Mouse (Mus musculus) megakaryocyte, embryonic 14.5 days (primary cell): ENCODE measurements around the gene Cd164l2.

ENCODE experiments used
- FLI1 ChIP-seq: IDR thresholded peaks from 2 replicates; pipeline ENCODE4 v1.6.1; 2012; ENCODE audit warnings: low read length, inconsistent platforms, mixed read lengths
- GATA1 ChIP-seq: IDR thresholded peaks from 3 replicates; pipeline ENCODE4 v1.6.1; 2012; ENCODE audit warnings: mixed read lengths, low read length, inconsistent platforms, borderline replicate concordance

DNA sequence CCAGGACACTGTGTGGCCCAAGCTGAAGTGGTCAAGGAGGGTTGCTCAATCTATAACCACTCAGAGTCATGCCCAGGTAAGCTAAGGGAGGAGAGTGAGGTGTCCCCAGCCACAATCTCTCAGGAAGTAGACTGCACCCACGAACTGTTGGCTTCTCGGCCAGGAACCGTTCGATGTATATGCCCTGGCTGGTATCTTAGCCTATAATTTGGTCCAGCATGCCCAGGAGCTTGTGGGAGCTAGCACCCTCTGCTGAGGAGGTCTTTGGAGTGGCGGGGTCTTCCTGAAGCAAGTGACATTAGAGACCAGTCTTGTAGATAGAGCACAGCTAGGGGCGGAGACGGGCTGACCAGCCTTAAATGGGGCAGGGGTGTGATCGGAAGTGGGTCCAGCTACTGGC lies 9.8 kb downstream of the Cd164l2 start:
- no peak for TF ChIP-seq GATA1
- TF ChIP-seq FLI1: no peak
